Mouse (Mus musculus) left cerebral cortex, adult 11 months (tissue): ENCODE data around the gene Casq1.

Experiments used
- DNase-seq: peaks from one replicate; pipeline ENCODE4 v3.0.0; 2022; ENCODE audit warnings: low spot score

The Casq1 gene

DNA sequence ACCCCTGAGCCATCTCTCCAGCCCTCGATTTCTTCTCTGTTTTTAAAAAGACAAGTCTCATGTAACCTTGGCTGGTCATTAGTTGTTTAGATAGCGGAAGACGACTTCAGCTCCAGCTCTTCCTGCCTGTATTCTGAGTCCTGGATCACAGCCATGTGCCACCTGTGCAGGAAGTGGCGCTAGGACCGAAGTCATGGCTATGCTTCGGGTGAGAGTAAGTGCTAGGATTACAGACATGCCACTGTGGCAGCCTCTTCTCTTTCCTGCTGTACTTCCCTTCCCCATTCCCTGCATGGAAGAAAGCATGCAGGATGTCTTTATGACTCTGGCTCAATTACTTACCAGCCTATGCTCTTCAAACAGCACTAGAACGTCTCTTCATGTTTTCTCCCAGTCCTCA, 40.6 kb downstream of the Casq1 start:
- no peak for DNase-seq

DNA sequence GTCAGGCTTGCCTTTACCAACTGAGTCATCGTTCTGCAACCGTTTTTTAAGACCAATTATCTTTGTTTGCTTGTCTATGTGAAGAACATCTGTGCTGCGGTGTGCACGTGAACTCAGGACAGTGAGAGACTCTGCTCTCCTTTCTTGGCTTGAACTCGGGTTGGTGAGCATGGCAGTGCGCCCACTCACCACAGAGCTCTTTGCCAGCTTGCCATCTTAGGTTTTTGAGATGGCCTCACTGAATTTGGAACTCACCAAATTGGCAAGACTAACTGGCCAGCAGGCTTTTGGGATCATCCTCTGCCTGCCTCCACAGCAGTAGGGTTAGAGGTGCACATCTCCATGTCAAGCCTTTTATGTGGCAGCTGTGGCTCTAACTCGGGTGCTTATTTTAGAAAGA, 41.9 kb downstream of the Casq1 start:
- no peak for DNase-seq

- no peak for DNase-seq
Observed at GRCm38 (mm10) chr1:172173181-172173580, 46.5 kb downstream of the Casq1 start.

DNA sequence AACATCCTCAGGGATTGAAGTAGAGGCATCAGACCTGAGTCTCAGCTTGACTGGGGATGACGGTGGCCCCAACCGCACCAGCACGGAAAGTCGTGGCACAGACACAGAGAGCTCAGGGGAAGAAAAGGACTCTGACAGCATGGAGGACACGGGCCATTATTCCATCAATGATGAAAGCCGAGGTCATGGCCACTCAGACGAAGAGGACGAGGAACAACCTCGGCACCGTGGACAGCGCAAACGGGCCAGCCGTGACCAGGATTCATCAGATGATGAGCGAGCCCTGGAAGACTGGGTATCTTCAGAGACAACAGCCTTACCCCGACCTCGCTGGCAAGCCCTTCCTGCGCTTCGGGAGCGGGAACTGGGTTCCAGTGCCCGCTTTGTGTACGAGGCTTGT, 47.3 kb downstream of the Casq1 start:
- no peak for DNase-seq

DNA sequence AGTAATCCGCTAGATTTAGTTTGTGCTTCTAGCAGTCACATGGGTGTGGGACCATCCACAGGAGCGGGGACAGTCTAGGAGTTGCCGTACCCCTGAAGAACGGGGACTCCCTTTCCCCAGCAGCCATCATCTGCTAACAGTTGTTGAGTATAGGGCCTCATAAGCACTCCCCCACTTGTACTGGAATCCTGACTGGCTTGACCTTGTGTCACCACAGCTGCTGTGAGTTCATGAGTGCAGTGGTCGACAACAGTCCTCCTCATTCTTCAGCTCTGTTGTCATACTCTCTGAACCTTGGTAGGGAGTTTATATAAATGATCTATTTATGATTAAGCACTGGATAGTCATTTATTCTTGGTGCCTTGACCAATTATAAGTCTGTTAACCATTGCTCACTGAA, 49.9 kb downstream of the Casq1 start:
- no peak for DNase-seq

GRCm38 (mm10) chr1:172167911-172168310, 51.8 kb downstream of the Casq1 start:
- no peak for DNase-seq

DNA sequence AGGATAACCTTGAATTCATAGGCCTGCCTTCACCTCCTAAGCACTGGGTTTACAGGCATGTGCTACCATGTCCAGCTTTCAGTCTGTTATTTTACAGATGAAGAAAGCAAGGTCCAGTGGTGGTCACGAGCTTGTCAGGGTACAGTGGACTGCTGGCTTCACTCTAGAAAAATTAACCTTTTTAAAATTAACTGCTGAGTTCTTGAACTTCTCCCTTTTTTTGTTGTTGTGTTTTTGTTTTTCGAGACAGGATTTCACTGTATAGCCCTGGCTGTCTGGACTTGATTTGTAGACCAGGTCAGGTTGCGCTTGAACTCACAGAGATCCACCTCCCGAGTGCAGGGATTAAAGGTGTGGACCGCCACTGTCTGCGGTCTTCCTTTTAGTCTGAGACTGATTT, 56.7 kb downstream of the Casq1 start:
- no peak for DNase-seq

DNA sequence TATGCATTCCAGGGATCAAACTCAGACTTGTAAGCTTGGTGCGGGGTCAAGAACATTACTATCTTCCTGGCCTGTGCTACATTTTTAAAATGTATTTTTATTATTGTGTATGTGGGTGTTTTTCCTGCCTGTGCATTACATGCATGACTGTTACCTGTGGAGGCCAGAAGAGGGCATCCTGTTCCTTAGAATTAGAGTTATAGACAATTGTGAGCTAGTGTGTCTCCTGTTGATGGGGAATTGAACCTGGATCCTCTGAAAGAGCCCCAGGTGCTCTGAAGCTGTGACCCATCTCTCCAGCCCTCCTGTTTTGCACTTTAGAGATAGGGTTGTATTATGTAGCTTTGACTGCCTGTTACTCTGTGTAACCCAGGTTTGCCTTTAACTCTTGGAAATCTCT, 57.7 kb downstream of the Casq1 start:
- DNase-seq = no peak

GRCm38 (mm10) chr1:172160508-172160907, 59.2 kb downstream of the Casq1 start:
- no peak for DNase-seq

GRCm38 (mm10) chr1:172159970-172160369, 59.7 kb downstream of the Casq1 start:
- no peak for DNase-seq
